Mouse (Mus musculus): ENCODE data around the gene Zfp865. TPM values are rescaled to one million over a fixed set of nuclear protein-coding genes. Genes with fewer than 3 reads are reported as not detected.
"Not testable (repeated sequence)": the region's sequence is repeated elsewhere in the genome, so short reads cannot be mapped to it uniquely, and the experiment has no call there.

The Zfp865 gene
- polyA plus RNA-seq, 1 experiment from 2014 or later, result 7.6 TPM

DNA sequence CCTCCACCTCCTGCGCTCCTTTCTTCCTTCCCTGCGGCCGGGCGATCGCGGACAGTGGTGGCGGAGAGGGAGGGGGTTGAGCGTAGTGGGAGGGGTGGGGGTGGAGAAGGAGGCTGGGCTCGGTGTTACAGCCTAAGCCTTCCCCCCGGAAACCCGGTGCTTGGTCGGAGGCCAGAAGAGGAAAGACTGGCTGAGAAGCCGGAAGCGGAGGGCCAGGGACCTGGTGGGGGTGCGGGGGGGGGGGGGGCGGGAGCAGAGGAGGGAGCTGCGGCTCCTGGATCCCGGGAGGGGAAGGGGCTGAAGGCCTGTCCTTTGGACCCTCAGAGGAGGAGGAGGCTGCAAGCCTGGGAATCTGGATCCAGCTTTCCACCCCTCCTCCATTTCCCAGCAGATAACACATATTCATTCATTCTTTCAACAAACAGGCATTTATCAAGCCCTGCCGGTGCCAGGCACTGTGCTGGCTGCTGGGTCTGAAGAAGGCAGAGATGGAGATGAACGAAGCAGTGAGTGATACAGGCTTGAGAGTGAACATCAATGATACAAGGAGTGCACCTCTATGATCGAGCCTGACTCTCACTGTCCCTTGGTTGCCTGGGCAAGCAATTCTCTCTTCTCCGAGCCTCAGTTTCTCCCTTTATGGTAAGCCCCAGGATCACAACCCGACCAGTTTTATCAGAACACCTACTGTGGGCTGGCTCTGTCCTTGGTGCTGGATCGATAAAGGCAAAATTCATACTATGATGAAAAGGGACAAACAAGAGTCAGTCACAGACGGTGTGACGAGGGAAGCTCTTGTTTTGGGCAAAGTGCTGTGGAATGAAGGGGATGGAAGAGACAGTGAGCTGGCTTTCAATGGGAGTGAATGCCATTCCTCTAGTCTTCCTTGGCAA, 23.9 kb upstream of the Zfp865 start, which contains the start of gene Zfp579:
Zfp579 (minus strand) TSS at position 156 of the 893 bp plus-strand sequence.
- H3K27ac ChIP-seq, result peak within 1 kb of the TSS; percentile 72
- peak within 1 kb of the TSS; percentile 68 for H3K4me3 ChIP-seq (replicated peaks)
- H3K9ac ChIP-seq, result peak within 1 kb of the TSS; percentile 79
- peaks cover 27% of the 10 kb centered on the region for H3K4me1 ChIP-seq
- peak; percentile 89 for ATAC-seq (replicated peaks; ENCODE audit: low FRiP score)
- H3K4me2 ChIP-seq, result peak within 1 kb of the TSS; percentile 78
- H3K9me3 ChIP-seq (replicated peaks), result peaks cover 3% of the 10 kb centered on the region
- 7% methylated on average over 17 of the region's 26 CpGs for WGBS
- peaks cover 7% of the 10 kb centered on the region; the same call in 1 of the 2 replicates for H3K27me3 ChIP-seq
- H3K36me3 ChIP-seq, result peaks cover 30% of the 10 kb centered on the region

- Histone ChIP-seq H3K4me1 (peaks cover 27% of the 10 kb centered on the region), H3K4me2 (peak overlapping the region; percentile 78), H3K27me3 (peaks cover 7% of the 10 kb centered on the region; the same call in 1 of the 2 replicates), H3K9ac (peak overlapping the region; percentile 79; the same call in 1 of the 2 replicates), H3K9me3 (replicated peaks) (peaks cover 3% of the 10 kb centered on the region), H3K4me3 (replicated peaks) (peak overlapping the region; percentile 68), H3K36me3 (peaks cover 23% of the 10 kb centered on the region), H3K27ac (peak overlapping the region; percentile 71)
- 70% methylated on average over 8 of the region's 8 CpGs for WGBS
- ATAC-seq (replicated peaks; ENCODE audit: low FRiP score), result no peak
Measured at GRCm38 (mm10) chr7:4996934-4997333, 23.2 kb upstream of the Zfp865 start.

- no peak for ATAC-seq (replicated peaks; ENCODE audit: low FRiP score)
- 67% methylated on average over 2 of the region's 2 CpGs for WGBS
- no peaks in the 10 kb centered on the region for H3K36me3 ChIP-seq
Measured at GRCm38 (mm10) chr7:4999876-5000275, 20.3 kb upstream of the Zfp865 start.

GRCm38 (mm10) chr7:5002876-5003275, 17.3 kb upstream of the Zfp865 start:
- WGBS, result 69% methylated on average over 8 of the region's 8 CpGs
- peaks cover 14% of the 10 kb centered on the region for H3K36me3 ChIP-seq
- not testable (repeated sequence) for ATAC-seq (replicated peaks; ENCODE audit: low FRiP score); H3K4me3 ChIP-seq (replicated peaks); H3K27ac ChIP-seq; H3K9me3 ChIP-seq (replicated peaks); H3K4me2 ChIP-seq; H3K9ac ChIP-seq; H3K4me1 ChIP-seq; H3K27me3 ChIP-seq

More at GRCm38 (mm10) chr7:4999876-5000275, 20.3 kb upstream of the Zfp865 start:
- H3K9ac ChIP-seq, result no peak overlapping the region
- no peak overlapping the region for H3K27ac ChIP-seq
- no peaks in the 10 kb centered on the region for H3K9me3 ChIP-seq (replicated peaks)
- H3K4me3 ChIP-seq (replicated peaks), result no peak overlapping the region
- H3K4me1 ChIP-seq, result peaks cover 15% of the 10 kb centered on the region
- H3K27me3 ChIP-seq, result no peaks in the 10 kb centered on the region
- H3K4me2 ChIP-seq, result no peak overlapping the region

DNA sequence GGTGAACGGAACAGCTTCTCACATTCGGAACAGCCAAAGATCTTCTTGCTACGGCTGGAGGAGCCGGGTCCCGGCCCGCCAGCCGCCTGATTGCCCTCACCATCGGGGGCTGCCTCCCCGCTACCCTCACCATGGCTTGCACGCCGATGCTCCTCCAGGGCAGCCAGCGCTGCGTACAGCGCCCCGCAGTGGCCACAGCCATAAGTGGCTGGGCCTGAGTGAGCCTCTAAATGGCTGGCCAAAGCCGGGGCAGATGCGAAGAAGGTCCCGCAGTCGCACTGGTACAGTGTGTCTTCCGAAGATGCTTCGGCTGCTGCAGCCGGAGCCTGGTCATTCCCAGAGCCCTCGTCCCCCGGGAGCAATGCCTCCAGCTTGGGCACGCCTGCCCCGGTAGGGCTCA, 11.9 kb upstream of the Zfp865 start:
- H3K9me3 ChIP-seq (replicated peaks), result no peaks in the 10 kb centered on the region
- H3K9ac ChIP-seq, result no peak overlapping the region
- H3K27me3 ChIP-seq, result no peaks in the 10 kb centered on the region
- H3K36me3 ChIP-seq, result peaks cover 66% of the 10 kb centered on the region
- H3K4me2 ChIP-seq, result no peak overlapping the region
- ATAC-seq (replicated peaks; ENCODE audit: low FRiP score), result no peak
- peaks cover 3% of the 10 kb centered on the region; the same call in 1 of the 2 replicates for H3K4me1 ChIP-seq
- WGBS, result 97% methylated on average over 26 of the region's 26 CpGs
- no peak overlapping the region for H3K27ac ChIP-seq
- H3K4me3 ChIP-seq (replicated peaks), result no peak overlapping the region

- 91% methylated on average over 27 of the region's 27 CpGs for WGBS
- no peaks in the 10 kb centered on the region for H3K9me3 ChIP-seq (replicated peaks)
- H3K4me3 ChIP-seq (replicated peaks), result peak overlapping the region; percentile 76
- H3K4me1 ChIP-seq, result peaks cover 15% of the 10 kb centered on the region
- peaks cover 63% of the 10 kb centered on the region for H3K36me3 ChIP-seq
- H3K27me3 ChIP-seq, result no peaks in the 10 kb centered on the region
- peak overlapping the region; percentile 64 for H3K4me2 ChIP-seq
- no peak overlapping the region for H3K9ac ChIP-seq
- no peak overlapping the region for H3K27ac ChIP-seq
- no peak for ATAC-seq (replicated peaks; ENCODE audit: low FRiP score)
Measured at GRCm38 (mm10) chr7:5012681-5013513, 7.3 kb upstream of the Zfp865 start.

DNA sequence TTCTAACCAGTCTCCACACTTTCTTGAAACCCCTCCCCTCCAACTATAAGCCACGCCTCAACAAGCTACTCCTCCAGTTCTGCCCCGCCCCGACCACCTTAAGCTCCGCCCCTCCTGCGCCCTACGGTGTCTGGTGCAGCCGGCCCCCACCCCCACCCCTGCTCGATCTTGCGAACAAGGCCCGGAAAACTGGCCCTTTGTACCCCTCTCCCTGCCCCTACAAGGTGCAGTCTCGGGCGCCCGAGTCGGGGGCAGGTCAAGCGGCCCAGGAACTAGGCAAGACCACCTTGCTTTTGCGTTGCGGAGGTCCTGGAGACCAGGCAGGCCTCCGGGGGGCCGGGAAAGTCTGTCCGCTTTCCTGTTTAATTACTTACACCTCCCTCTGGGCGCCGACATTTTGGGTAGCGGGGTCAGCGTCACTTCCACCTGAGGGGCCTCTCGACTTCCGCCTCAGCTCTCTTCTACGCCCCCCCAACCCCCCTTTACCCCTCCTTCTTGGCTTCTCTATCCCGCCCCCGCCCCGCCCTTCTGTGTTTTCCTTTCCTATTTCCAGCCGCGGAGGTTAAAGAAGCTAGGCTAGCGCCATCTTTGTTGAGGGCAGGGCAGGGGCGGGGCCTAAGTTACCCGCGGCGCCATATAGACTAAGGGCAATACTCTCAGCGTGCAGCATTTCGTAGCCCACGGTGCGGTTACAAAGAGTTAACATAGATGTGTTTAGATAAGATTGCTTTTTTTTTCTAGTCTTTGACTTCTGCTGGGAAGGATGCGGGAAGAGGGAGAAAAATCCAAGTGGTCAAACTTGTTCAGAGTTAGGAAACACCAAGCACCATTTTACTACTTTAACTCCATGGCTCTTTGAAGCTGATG, 5.7 kb upstream of the Zfp865 start, which contains the start of the genes Zfp524 and Fiz1:
Zfp524 (plus strand) TSS at position 165 of the 867 bp plus-strand sequence.
Fiz1 (minus strand) TSS at position 447 of the 867 bp plus-strand sequence.
- H3K9ac ChIP-seq, result peak within 1 kb of the TSS; percentile 88
- H3K27ac ChIP-seq, result peak within 1 kb of the TSS; percentile 99
- no peaks in the 10 kb centered on the region for H3K9me3 ChIP-seq (replicated peaks)
- no peaks in the 10 kb centered on the region for H3K27me3 ChIP-seq
- 0% methylated on average over 42 of the region's 42 CpGs for WGBS
- H3K4me1 ChIP-seq, result peaks cover 25% of the 10 kb centered on the region
- peak within 1 kb of the TSS; percentile 76 for H3K4me3 ChIP-seq (replicated peaks)
- H3K36me3 ChIP-seq, result peaks cover 51% of the 10 kb centered on the region
- ATAC-seq (replicated peaks; ENCODE audit: low FRiP score), result peak; percentile 82
- peak within 1 kb of the TSS; percentile 64 for H3K4me2 ChIP-seq

GRCm38 (mm10) chr7:5015118-5016001, 4.8 kb upstream of the Zfp865 start, which contains the start of gene Gm44973:
Gm44973 (plus strand) TSS chr7:5015496.
- Histone ChIP-seq H3K27ac (peak within 1 kb of the TSS; percentile 99), H3K4me2 (peak within 1 kb of the TSS; percentile 64), H3K4me1 (peaks cover 27% of the 10 kb centered on the region), H3K9ac (peak within 1 kb of the TSS; percentile 88), H3K27me3 (no peaks in the 10 kb centered on the region), H3K4me3 (replicated peaks) (peak within 1 kb of the TSS; percentile 76), H3K9me3 (replicated peaks) (no peaks in the 10 kb centered on the region), H3K36me3 (peaks cover 42% of the 10 kb centered on the region)
- ATAC-seq (replicated peaks; ENCODE audit: low FRiP score), result peak; percentile 82
- WGBS, result under 1% methylated on average over 67 of the region's 76 CpGs

- H3K9ac ChIP-seq, result peak overlapping the region; percentile 64
- no peaks in the 10 kb centered on the region for H3K9me3 ChIP-seq (replicated peaks)
- WGBS, result 48% methylated on average over 3 of the region's 3 CpGs
- peak overlapping the region; percentile 76 for H3K4me3 ChIP-seq (replicated peaks)
- H3K36me3 ChIP-seq, result peaks cover 35% of the 10 kb centered on the region
- peak overlapping the region; percentile 64 for H3K4me2 ChIP-seq
- H3K4me1 ChIP-seq, result peaks cover 30% of the 10 kb centered on the region
- ATAC-seq (replicated peaks; ENCODE audit: low FRiP score), result no peak
- no peaks in the 10 kb centered on the region for H3K27me3 ChIP-seq
- peak overlapping the region; percentile 99 for H3K27ac ChIP-seq
Measured at GRCm38 (mm10) chr7:5016057-5016456, 4.1 kb upstream of the Zfp865 start.

- WGBS, result 94% methylated on average over 2 of the region's 2 CpGs
- no peak overlapping the region for H3K9ac ChIP-seq
- H3K27me3 ChIP-seq, result no peaks in the 10 kb centered on the region
- no peak overlapping the region for H3K4me2 ChIP-seq
- H3K36me3 ChIP-seq, result peaks cover 30% of the 10 kb centered on the region
- peaks cover 37% of the 10 kb centered on the region for H3K4me1 ChIP-seq
- no peak overlapping the region for H3K4me3 ChIP-seq (replicated peaks)
- ATAC-seq (replicated peaks; ENCODE audit: low FRiP score), result no peak
- no peak overlapping the region for H3K27ac ChIP-seq
- no peaks in the 10 kb centered on the region for H3K9me3 ChIP-seq (replicated peaks)
Measured at GRCm38 (mm10) chr7:5016920-5017319, 3.3 kb upstream of the Zfp865 start.
